Mouse (Mus musculus) splenic B cell, adult 2 months (primary cell): ENCODE data around the gene Mfge8.
A peak's percentile ranks its signal among the peaks of the same experiment; 100 is the strongest.

Experiments
- DNase-seq: peaks from one replicate; pipeline ENCODE4 v3.0.0-alpha.2; 2011; ENCODE audit warnings: low read depth, low spot score
- H3K27me3 ChIP-seq: 2 replicates; pipeline ENCODE4 v1.6.1; 2012; ENCODE audit warnings: mild to moderate bottlenecking, low read length, moderate library complexity, mixed read lengths; ENCODE audit not compliant: control insufficient read depth, poor library complexity, insufficient read depth, severe bottlenecking
- H3K36me3 ChIP-seq: 2 replicates; pipeline ENCODE4 v1.6.1; 2012; ENCODE audit warnings: mild to moderate bottlenecking, low read length, moderate library complexity, mixed read lengths; ENCODE audit not compliant: control insufficient read depth, poor library complexity, insufficient read depth, severe bottlenecking

The Mfge8 gene

GRCm38 (mm10) chr7:79148711-79149266 is at the start of gene Mfge8:
Mfge8 (minus strand) TSS chr7:79149060.
- Histone ChIP-seq H3K27me3 (no peaks in the 10 kb centered on the region), H3K36me3 (no peaks in the 10 kb centered on the region)
- peak; percentile 78 for DNase-seq

GRCm38 (mm10) chr7:79194560-79195413 is 45.9 kb upstream of the Mfge8 start:
- H3K36me3 ChIP-seq: no peaks in the 10 kb centered on the region
- DNase-seq: no peak
- H3K27me3 ChIP-seq: no peaks in the 10 kb centered on the region

- no peak for DNase-seq
- Histone ChIP-seq H3K27me3 (no peaks in the 10 kb centered on the region), H3K36me3 (no peaks in the 10 kb centered on the region)
These were observed 45.1 kb upstream of the Mfge8 start for GRCm38 (mm10) chr7:79193936-79194335.

- Histone ChIP-seq H3K36me3 (no peaks in the 10 kb centered on the region), H3K27me3 (no peaks in the 10 kb centered on the region)
- no peak for DNase-seq
These were observed 42.6 kb upstream of the Mfge8 start for GRCm38 (mm10) chr7:79191501-79191900.

- Histone ChIP-seq H3K36me3 (no peaks in the 10 kb centered on the region), H3K27me3 (no peaks in the 10 kb centered on the region)
- no peak for DNase-seq
These were observed 41.7 kb upstream of the Mfge8 start for GRCm38 (mm10) chr7:79190592-79190991.

- Histone ChIP-seq H3K36me3 (no peaks in the 10 kb centered on the region), H3K27me3 (no peaks in the 10 kb centered on the region)
- no peak for DNase-seq
These were observed 40.4 kb upstream of the Mfge8 start for GRCm38 (mm10) chr7:79189211-79189610.

- DNase-seq: no peak
- Histone ChIP-seq H3K27me3 (no peaks in the 10 kb centered on the region), H3K36me3 (no peaks in the 10 kb centered on the region)
These were observed 38.7 kb upstream of the Mfge8 start for GRCm38 (mm10) chr7:79187591-79187990.

- DNase-seq: no peak
- no peaks in the 10 kb centered on the region for H3K27me3 ChIP-seq
- no peaks in the 10 kb centered on the region for H3K36me3 ChIP-seq
These were observed 34.6 kb upstream of the Mfge8 start for GRCm38 (mm10) chr7:79183417-79183816.

GRCm38 (mm10) chr7:79173800-79174199 is 24.9 kb upstream of the Mfge8 start:
- Histone ChIP-seq H3K27me3 (no peaks in the 10 kb centered on the region), H3K36me3 (no peaks in the 10 kb centered on the region)
- no peak for DNase-seq

GRCm38 (mm10) chr7:79171782-79172181 is 22.9 kb upstream of the Mfge8 start:
- DNase-seq: no peak
- Histone ChIP-seq H3K27me3 (no peaks in the 10 kb centered on the region), H3K36me3 (no peaks in the 10 kb centered on the region)

- no peaks in the 10 kb centered on the region for H3K36me3 ChIP-seq
- DNase-seq: no peak
- no peaks in the 10 kb centered on the region; the same call in 1 of the 2 replicates for H3K27me3 ChIP-seq
These were observed 18.2 kb upstream of the Mfge8 start for GRCm38 (mm10) chr7:79167006-79167562.

GRCm38 (mm10) chr7:79159406-79159805 is 10.5 kb upstream of the Mfge8 start:
- no peak for DNase-seq
- Histone ChIP-seq H3K36me3 (no peaks in the 10 kb centered on the region), H3K27me3 (no peaks in the 10 kb centered on the region)

GRCm38 (mm10) chr7:79149522-79149921 is 662 bp upstream of the Mfge8 start:
- no peaks in the 10 kb centered on the region for H3K36me3 ChIP-seq
- H3K27me3 ChIP-seq: no peaks in the 10 kb centered on the region
- no peak for DNase-seq

- no peaks in the 10 kb centered on the region for H3K36me3 ChIP-seq
- DNase-seq: no peak
- no peaks in the 10 kb centered on the region for H3K27me3 ChIP-seq
These were observed 768 bp downstream of the Mfge8 start for GRCm38 (mm10) chr7:79147931-79148653.
